Mouse (Mus musculus): Measurements from ENCODE around the gene Arhgap19.

Arhgap19 gene

GRCm38 (mm10) chr19:41738896-41739295, 63.0 kb downstream of the Arhgap19 start:
- no peak for DNase-seq (ENCODE audit: low read depth, low spot score)

- no peak for DNase-seq (ENCODE audit: low read depth, low spot score)
These were observed 63.4 kb downstream of the Arhgap19 start for GRCm38 (mm10) chr19:41738429-41738805.

- DNase-seq (ENCODE audit: low read depth, low spot score), result peak; percentile 71
These were observed 64.0 kb downstream of the Arhgap19 start for GRCm38 (mm10) chr19:41737657-41738428.

- DNase-seq (ENCODE audit: low read depth, low spot score), result no peak
These were observed 67.2 kb downstream of the Arhgap19 start for GRCm38 (mm10) chr19:41734685-41735084.

GRCm38 (mm10) chr19:41725491-41725890, 76.4 kb downstream of the Arhgap19 start:
- no peak for DNase-seq (ENCODE audit: low read depth, low spot score)

- DNase-seq (ENCODE audit: low read depth, low spot score), result no peak
These were observed 76.9 kb downstream of the Arhgap19 start for GRCm38 (mm10) chr19:41724831-41725470.

GRCm38 (mm10) chr19:41723337-41723736, 78.5 kb downstream of the Arhgap19 start:
- DNase-seq (ENCODE audit: low read depth, low spot score), result no peak

- DNase-seq (ENCODE audit: low read depth, low spot score), result no peak
These were observed 82.4 kb downstream of the Arhgap19 start for GRCm38 (mm10) chr19:41719436-41719835.
